ENCODE assay signal across 7 mouse cellular contexts in genomic region chr15:99904333-99904732, GRCm38 (mm10). TPM values are rescaled to one million over a fixed set of nuclear protein-coding genes. Genes with fewer than 3 reads are reported as not detected.
DNase-seq lines count a peak whose midpoint lies in the region; ATAC-seq lines count a peak whose summit lies in the region.

No protein-coding gene starts in this region.

- no peaks in the 10 kb centered on the region for H3K4me1 ChIP-seq in forebrain, embryonic 13.5 days
- no peaks in the 10 kb centered on the region for H3K4me1 ChIP-seq in hindbrain, embryonic 10.5 days (replicated peaks)

- H3K9me3 ChIP-seq in forebrain, embryonic 13.5 days (replicated peaks) = no peaks in the 10 kb centered on the region
- 0 out of 2 replicates have a peak, but pooled peaks cover 3% of the 10 kb centered on the region for H3K9me3 ChIP-seq in hindbrain, embryonic 10.5 days

- 6% methylated on average over 4 of the region's 4 CpGs for WGBS in forebrain, embryonic 13.5 days
- WGBS in hindbrain, embryonic 10.5 days = 8% methylated on average over 4 of the region's 4 CpGs

- H3K27ac ChIP-seq in forebrain, embryonic 13.5 days = no peak overlapping the region
- H3K27ac ChIP-seq in hindbrain, embryonic 10.5 days = no peak overlapping the region

- no peak overlapping the region for H3K9ac ChIP-seq in forebrain, embryonic 13.5 days

- H3K27me3 ChIP-seq in forebrain, embryonic 13.5 days = no peaks in the 10 kb centered on the region
- H3K27me3 ChIP-seq in hindbrain, embryonic 10.5 days (ENCODE audit: insufficient read depth, poor library complexity, severe bottlenecking) = no peaks in the 10 kb centered on the region

- peak; percentile 95 for DNase-seq in NIH3T3 (ENCODE audit: low read depth)
- peak; percentile 64 for DNase-seq in brain, embryonic 18.5 days (ENCODE audit: low read depth, low spot score)
- DNase-seq in hindbrain, embryonic 10.5 days (ENCODE audit: low spot score) = peak; percentile 74
- peak; percentile 70 to 77 for DNase-seq in layer of hippocampus, postnatal 10 days (ENCODE audit: low spot score in 2 of 2)
- DNase-seq in lung, postnatal 25 days (ENCODE audit: low spot score) = peak; percentile 73
- DNase-seq in retina, postnatal 1 day = peak; percentile 92

- ATAC-seq in forebrain, embryonic 13.5 days = peak; percentile 83

- H3K4me3 ChIP-seq in forebrain, embryonic 13.5 days = no peak overlapping the region
- no peak overlapping the region for H3K4me3 ChIP-seq in hindbrain, embryonic 10.5 days

- no peak overlapping the region for H3K4me2 ChIP-seq in forebrain, embryonic 13.5 days

- no peaks in the 10 kb centered on the region for H3K36me3 ChIP-seq in forebrain, embryonic 13.5 days (ENCODE audit: poor library complexity, severe bottlenecking)
- H3K36me3 ChIP-seq in hindbrain, embryonic 10.5 days = no peaks in the 10 kb centered on the region

RNA-seq across cellular contexts. Expression of gene Lima1, which starts 29.1 kb away (rescaled TPM):
- 33.5 and 37.5 TPM in 2 replicates for polyA plus RNA-seq in forebrain, embryonic 13.5 days (2015; fragmentation: Nextera tagmentation; extraction: Ambion mirVana)
- polyA plus RNA-seq in hindbrain, embryonic 10.5 days (2016; fragmentation: Nextera tagmentation; extraction: Ambion mirVana) = 29.5 and 33.4 TPM in 2 replicates
- total RNA-seq in layer of hippocampus, postnatal 10 days (2021) = 10 to 100 TPM; 15.3 to 15.5 TPM
